Mouse (Mus musculus) embryonic facial prominence, embryonic 11.5 days (tissue): ENCODE measurements at regions not wholly inside any gene's neighbourhood (a gene's known extent, or its start where the extent isn't known, plus 50 kb on each side); places are given as distances from the start of the nearest gene placed in this dataset.
"Not testable (repeated sequence)": the region's sequence is repeated elsewhere in the genome, so short reads cannot be mapped to it uniquely, and the experiment has no call there.

Source experiments
- ATAC-seq: fragments of 200-750 bp; cut with Nextera tagmentation; replicated peaks from 2 replicates; pipeline ENCODE4 v1.8.0; 2017; ENCODE audit warnings: low read depth; ENCODE audit not compliant: insufficient number of reproducible peaks, low FRiP score, low TSS enrichment
- DNase-seq: peaks from one replicate; pipeline ENCODE4 v3.0.0-alpha.2; 2015; ENCODE audit warnings: low spot score
- H3K27ac ChIP-seq: fragments of 300-500 bp; sonication (generic); replicated peaks from 2 replicates; pipeline ENCODE4 v1.5.1; 2014; ENCODE audit warnings: mild to moderate bottlenecking, low read depth, low read length, control low read depth
- H3K27me3 ChIP-seq: fragments of 300-500 bp; sonication (generic); 2 replicates; pipeline ENCODE4 v1.6.1; 2014; ENCODE audit warnings: mild to moderate bottlenecking, low read length, moderate library complexity, mixed read lengths; ENCODE audit not compliant: control insufficient read depth, insufficient read depth
- H3K36me3 ChIP-seq: fragments of 300-500 bp; sonication (generic); replicated peaks from 2 replicates; pipeline ENCODE4 v1.6.1; 2014; ENCODE audit warnings: low read depth, mild to moderate bottlenecking, low read length, moderate library complexity, mixed read lengths; ENCODE audit not compliant: control insufficient read depth, insufficient read depth
- H3K4me1 ChIP-seq: fragments of 300-500 bp; sonication (generic); 2 replicates; pipeline ENCODE4 v1.6.1; 2014; ENCODE audit warnings: low read length, mixed read lengths; ENCODE audit not compliant: control insufficient read depth, insufficient read depth
- H3K4me2 ChIP-seq: fragments of 300-500 bp; sonication (generic); 2 replicates; pipeline ENCODE4 v1.6.1; 2014; ENCODE audit warnings: low read depth, mild to moderate bottlenecking, control low read depth, low read length, moderate library complexity
- H3K4me3 ChIP-seq: fragments of 300-500 bp; sonication (generic); 2 replicates; pipeline ENCODE4 v1.5.1; 2014; ENCODE audit warnings: low read depth, low read length, control low read depth
- H3K9ac ChIP-seq: fragments of 300-500 bp; sonication (generic); replicated peaks from 2 replicates; pipeline ENCODE4 v1.6.1; 2014; ENCODE audit warnings: mild to moderate bottlenecking, control low read depth, low read length
- H3K9me3 ChIP-seq: fragments of 300-500 bp; sonication (generic); replicated peaks from 2 replicates; pipeline ENCODE4 v1.6.1; 2016; ENCODE audit warnings: mild to moderate bottlenecking, low read length, inconsistent platforms, mixed read lengths; ENCODE audit not compliant: control insufficient read depth
- WGBS: fragments of 180-500 bp; shearing (Covaris S2); extraction: QIAGEN DNeasy Blood & Tissue Kit; methylation state at CpG from one replicate; pipeline ENCODE4 v1.1.7; 2014; 5-methylcytosine and 5-hydroxymethylcytosine counted together

DNA sequence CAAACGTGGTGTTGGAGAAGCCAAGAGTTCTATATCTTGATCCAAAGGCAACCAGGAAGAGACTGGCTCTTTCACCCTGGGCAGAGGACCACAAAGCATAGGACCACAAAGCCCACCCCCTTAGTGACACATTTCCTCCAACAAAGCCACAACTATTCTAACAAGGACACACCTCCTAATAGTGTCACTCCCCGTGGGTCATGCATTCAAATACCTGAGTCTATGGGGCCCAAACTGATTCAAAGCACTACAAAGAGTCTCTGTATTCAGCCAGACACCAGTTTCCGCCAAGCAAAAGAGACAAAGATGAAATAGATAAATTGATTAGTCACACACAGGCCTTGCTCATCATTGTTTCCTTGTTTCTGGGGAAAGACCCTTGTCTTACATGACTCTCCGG is 72.1 kb downstream of the Vcpkmt start:
- Histone ChIP-seq H3K36me3 (no peaks in the 10 kb centered on the region), H3K27me3 (no peaks in the 10 kb centered on the region), H3K4me3 (no peak overlapping the region), H3K4me2 (no peak overlapping the region), H3K9me3 (no peaks in the 10 kb centered on the region), H3K4me1 (no peaks in the 10 kb centered on the region), H3K27ac (no peak overlapping the region), H3K9ac (no peak overlapping the region)
- WGBS, result 39% methylated on average over 4 of the region's 4 CpGs
- ATAC-seq (no peak), DNase-seq (no peak)

DNA sequence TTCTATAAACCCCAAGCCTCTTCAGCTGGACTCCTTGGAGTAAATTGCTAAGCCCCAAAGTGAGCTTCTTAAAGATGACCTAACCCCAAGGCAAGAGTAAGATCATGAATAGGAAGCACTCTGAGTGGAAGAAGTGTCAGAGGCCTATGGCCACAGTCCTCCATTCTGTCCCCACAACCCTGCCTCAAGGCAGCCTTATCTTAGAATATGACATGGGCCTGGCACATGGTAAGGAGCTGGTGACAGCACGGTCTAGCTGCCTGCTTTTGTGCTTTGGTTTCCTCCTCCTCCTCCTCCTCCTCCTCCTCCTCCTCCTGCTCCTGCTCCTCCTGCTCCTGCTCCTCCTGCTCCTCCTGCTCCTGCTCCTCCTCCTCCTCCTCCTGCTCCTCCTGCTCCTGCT is 73.6 kb downstream of the Vcpkmt start:
- H3K9me3 ChIP-seq, H3K4me2 ChIP-seq, H3K36me3 ChIP-seq, DNase-seq, ATAC-seq, H3K4me1 ChIP-seq, H3K27ac ChIP-seq, H3K9ac ChIP-seq, H3K4me3 ChIP-seq, H3K27me3 ChIP-seq: not testable (repeated sequence)
- WGBS, result 77% methylated on average over 1 of the region's 1 CpGs

GRCm38 (mm10) chr12:69507906-69508305 is 74.9 kb downstream of the Vcpkmt start:
- no peak for ATAC-seq
- Histone ChIP-seq H3K4me1 (no peaks in the 10 kb centered on the region; the same call in 1 of the 2 replicates), H3K4me3 (no peak overlapping the region), H3K27ac (no peak overlapping the region), H3K4me2 (no peak overlapping the region), H3K27me3 (no peaks in the 10 kb centered on the region), H3K9me3 (no peaks in the 10 kb centered on the region), H3K9ac (no peak overlapping the region), H3K36me3 (no peaks in the 10 kb centered on the region)
- DNase-seq, result no peak
- 88% methylated on average over 6 of the region's 6 CpGs for WGBS

GRCm38 (mm10) chr12:69507333-69507732 is 75.5 kb downstream of the Vcpkmt start:
- DNase-seq, result no peak
- H3K4me2 ChIP-seq, result no peak overlapping the region
- H3K36me3 ChIP-seq, result no peaks in the 10 kb centered on the region
- no peak overlapping the region for H3K9ac ChIP-seq
- no peak overlapping the region for H3K27ac ChIP-seq
- no peak overlapping the region for H3K4me3 ChIP-seq
- H3K9me3 ChIP-seq, result no peaks in the 10 kb centered on the region
- H3K27me3 ChIP-seq, result no peaks in the 10 kb centered on the region
- H3K4me1 ChIP-seq, result no peaks in the 10 kb centered on the region; the same call in 1 of the 2 replicates
- 76% methylated on average over 3 of the region's 3 CpGs for WGBS
- ATAC-seq, result no peak

GRCm38 (mm10) chr12:69502706-69503070 is 80.1 kb downstream of the Vcpkmt start:
- H3K27ac ChIP-seq, result peak overlapping the region; percentile 72; the same call in 1 of the 2 replicates
- H3K4me2 ChIP-seq, result peak overlapping the region; percentile 38; the same call in 1 of the 2 replicates
- ATAC-seq (no peak), DNase-seq (no peak)
- no peaks in the 10 kb centered on the region for H3K36me3 ChIP-seq
- H3K9ac ChIP-seq, result peak overlapping the region; percentile 48; the same call in 1 of the 2 replicates
- no peak overlapping the region for H3K4me3 ChIP-seq
- WGBS, result 61% methylated on average over 6 of the region's 6 CpGs
- no peaks in the 10 kb centered on the region for H3K9me3 ChIP-seq
- no peaks in the 10 kb centered on the region for H3K27me3 ChIP-seq
- no peaks in the 10 kb centered on the region; the same call in 1 of the 2 replicates for H3K4me1 ChIP-seq

- H3K27ac ChIP-seq, result peak overlapping the region; percentile 72
- peak overlapping the region; percentile 38 for H3K4me2 ChIP-seq
- peak overlapping the region; percentile 48 for H3K9ac ChIP-seq
- 13% methylated on average over 20 of the region's 20 CpGs for WGBS
- H3K9me3 ChIP-seq, result no peaks in the 10 kb centered on the region
- ATAC-seq (peak; percentile 85), DNase-seq (peak; percentile 84)
- H3K4me3 ChIP-seq, result no peak overlapping the region
- no peaks in the 10 kb centered on the region for H3K36me3 ChIP-seq
- no peaks in the 10 kb centered on the region for H3K27me3 ChIP-seq
- no peaks in the 10 kb centered on the region; the same call in 1 of the 2 replicates for H3K4me1 ChIP-seq
These were observed 80.8 kb downstream of the Vcpkmt start for GRCm38 (mm10) chr12:69501783-69502705.

DNA sequence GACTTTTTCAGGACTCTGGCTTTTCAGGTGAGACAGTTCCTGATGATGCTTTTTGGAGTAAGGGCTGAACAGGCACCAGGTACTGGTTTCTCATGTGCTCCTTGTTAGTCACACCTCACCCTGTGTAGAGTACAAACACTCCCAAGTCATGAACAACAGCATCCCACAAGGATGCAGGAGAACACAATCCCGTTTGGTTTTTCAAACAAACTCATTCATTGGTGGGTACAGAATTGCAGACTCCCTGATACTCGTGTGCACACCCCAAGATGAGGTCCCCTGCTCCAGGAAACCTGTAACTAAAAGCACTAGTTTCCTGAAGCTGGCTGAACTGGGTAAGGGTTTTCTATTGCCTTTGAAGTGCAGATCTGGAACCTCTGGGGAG is 81.5 kb downstream of the Vcpkmt start:
- H3K4me2 ChIP-seq, result no peak overlapping the region; the same call in 1 of the 2 replicates
- no peaks in the 10 kb centered on the region; the same call in 1 of the 2 replicates for H3K4me1 ChIP-seq
- 24% methylated on average over 2 of the region's 2 CpGs for WGBS
- H3K9me3 ChIP-seq, result no peaks in the 10 kb centered on the region
- no peak overlapping the region for H3K4me3 ChIP-seq
- ATAC-seq (no peak), DNase-seq (no peak)
- H3K27me3 ChIP-seq, result no peaks in the 10 kb centered on the region
- no peaks in the 10 kb centered on the region for H3K36me3 ChIP-seq
- H3K9ac ChIP-seq, result peak overlapping the region; percentile 48
- 0 out of 2 replicates have a peak overlapping the region, but pooled peaks have one; percentile 20 for H3K27ac ChIP-seq
